In genomic region chr6:120916074-120916971, GRCm38 (mm10) we compare ENCODE assay signal across 8 mouse cellular contexts. TPM values are rescaled to one million over a fixed set of nuclear protein-coding genes. Genes with fewer than 3 reads are reported as not detected.
A peak's percentile ranks its signal among the peaks of the same experiment; 100 is the strongest.
DNase-seq lines count a peak whose midpoint lies in the region; ATAC-seq and TF ChIP-seq lines count a peak whose summit lies in the region.

Bid (minus strand) TSS chr6:120916853.

- no peaks in the 10 kb centered on the region for H3K36me3 ChIP-seq in heart, embryonic 14.5 days (ENCODE audit: control insufficient read depth, insufficient read depth, low read length)
- H3K36me3 ChIP-seq in liver, embryonic 11.5 days (ENCODE audit: control insufficient read depth, insufficient read depth, low read length) = no peaks in the 10 kb centered on the region
- H3K36me3 ChIP-seq in myocyte (ENCODE audit: control insufficient read depth, insufficient read depth) = no peaks in the 10 kb centered on the region
- no peaks in the 10 kb centered on the region for H3K36me3 ChIP-seq in splenic B cell, adult 2 months (ENCODE audit: control insufficient read depth, insufficient read depth, low read length, poor library complexity, severe bottlenecking)

- H3K4me1 ChIP-seq in heart, embryonic 14.5 days (ENCODE audit: control insufficient read depth in 2 of 2, insufficient read depth in 2 of 2, low read length in 2 of 2) = peaks cover 10 to 16% of the 10 kb centered on the region in 2 experiments
- peaks cover 45% of the 10 kb centered on the region for H3K4me1 ChIP-seq in liver, embryonic 11.5 days (replicated peaks; ENCODE audit: control insufficient read depth, insufficient read depth, low read length)

- H3K4me3 ChIP-seq in heart, embryonic 14.5 days (ENCODE audit: control insufficient read depth in 1 of 2, insufficient read depth in 1 of 2, low read depth in 1 of 2, low read length in 2 of 2) = peak within 1 kb of the TSS; percentile 48 to 50
- H3K4me3 ChIP-seq in liver, embryonic 11.5 days (ENCODE audit: low read depth, low read length) = peak within 1 kb of the TSS; percentile 84
- peak within 1 kb of the TSS; percentile 70 for H3K4me3 ChIP-seq in myocyte

- peak within 1 kb of the TSS; percentile 98 for H3K4me2 ChIP-seq in heart, embryonic 14.5 days (ENCODE audit: low read length)
- peak within 1 kb of the TSS; percentile 98 for H3K4me2 ChIP-seq in liver, embryonic 11.5 days
- H3K4me2 ChIP-seq in myocyte (ENCODE audit: low read depth) = peak within 1 kb of the TSS; percentile 94

- 1% methylated on average over 64 of the region's 67 CpGs for WGBS in heart, embryonic 14.5 days
- under 1% methylated on average over 67 of the region's 67 CpGs for WGBS in liver, embryonic 11.5 days

- peak within 1 kb of the TSS; percentile 12 for H3ac ChIP-seq in myocyte (ENCODE audit: control insufficient read depth, insufficient read length)

- H3K27ac ChIP-seq in heart, embryonic 14.5 days (replicated peaks in 1 of 2; ENCODE audit: control insufficient read depth in 1 of 2, insufficient read depth in 1 of 2, low read depth in 2 of 2, low read length in 2 of 2) = no peak within 1 kb of the TSS
- H3K27ac ChIP-seq in liver, embryonic 11.5 days (ENCODE audit: low read depth, low read length) = peak within 1 kb of the TSS; percentile 81

- peaks cover 3% of the 10 kb centered on the region; the same call in 1 of the 2 replicates for H3K9me3 ChIP-seq in heart, embryonic 14.5 days (ENCODE audit: control insufficient read depth, low read length)
- H3K9me3 ChIP-seq in liver, embryonic 11.5 days (ENCODE audit: control insufficient read depth, low read length) = no peaks in the 10 kb centered on the region

- peak; percentile 62 for TF ChIP-seq POLR2A in myocyte (IDR thresholded peaks at IDR 0.05; ENCODE audit: insufficient read length, low read depth)

- H3K27me3 ChIP-seq in heart, embryonic 14.5 days (ENCODE audit: control insufficient read depth, insufficient read depth, low read length) = peaks cover 5% of the 10 kb centered on the region; the same call in 1 of the 2 replicates
- H3K27me3 ChIP-seq in liver, embryonic 11.5 days (replicated peaks; ENCODE audit: control insufficient read depth, insufficient read depth, low read length) = no peaks in the 10 kb centered on the region
- H3K27me3 ChIP-seq in myocyte (ENCODE audit: control insufficient read depth, insufficient read depth, insufficient read length) = no peaks in the 10 kb centered on the region
- H3K27me3 ChIP-seq in splenic B cell, adult 2 months (ENCODE audit: control insufficient read depth, insufficient read depth, low read length, poor library complexity, severe bottlenecking) = no peaks in the 10 kb centered on the region

- ATAC-seq in CD4-positive, CD25-positive, alpha-beta regulatory T cell, adult 4 months = peak; percentile 85
- peak; percentile 90 for ATAC-seq in heart, embryonic 14.5 days (ENCODE audit: insufficient number of reproducible peaks, insufficient read depth, low FRiP score, low read depth)
- peak; percentile 84 for ATAC-seq in liver, embryonic 11.5 days (replicated peaks; ENCODE audit: low FRiP score)

- peak; percentile 40 for DNase-seq in brain, embryonic 18.5 days (ENCODE audit: low read depth, low spot score)
- peak; percentile 68 for DNase-seq in fibroblast of lung, adult 2 months (ENCODE audit: low read depth)
- DNase-seq in kidney, postnatal 10 days = peak; percentile 96
- peak; percentile 97 for DNase-seq in liver, embryonic 11.5 days (ENCODE audit: low spot score)
- peak; percentile 94 for DNase-seq in splenic B cell, adult 2 months (ENCODE audit: low read depth, low spot score)

- peaks cover 33% of the 10 kb centered on the region for H3K79me2 ChIP-seq in myocyte (ENCODE audit: control insufficient read depth, insufficient read depth)

- peak within 1 kb of the TSS; percentile 72 for H3K9ac ChIP-seq in heart, embryonic 14.5 days (ENCODE audit: low read length)
- peak within 1 kb of the TSS; percentile 74 for H3K9ac ChIP-seq in liver, embryonic 11.5 days (ENCODE audit: low read depth, low read length)

TF ChIP-seq in myocyte, 11 proteins besides CTCF, POLR2A, EP300 and RAD21:
- no peak for TF ChIP-seq SRF (IDR thresholded peaks at IDR 0.05; ENCODE audit: control insufficient read depth, insufficient read length, low read depth)
- TF ChIP-seq REST (IDR thresholded peaks at IDR 0.05; ENCODE audit: insufficient read depth, insufficient read length) = no peak
- peak; percentile 51 for TF ChIP-seq POLR2AphosphoS2 (IDR thresholded peaks at IDR 0.05; ENCODE audit: insufficient read length, low read depth)
- peak in 1 of 3 experiments; percentile 10 for TF ChIP-seq MYOG (IDR thresholded peaks at IDR 0.05; ENCODE audit: control insufficient read depth in 1 of 3, insufficient read depth in 1 of 3, insufficient read length in 2 of 3, low read depth in 2 of 3)
- TF ChIP-seq E2F4 (IDR thresholded peaks at IDR 0.05; ENCODE audit: insufficient read depth) = no peak

RNA-seq across cellular contexts. Expression of gene Bid, which starts in this region (rescaled TPM):
- 10 to 100 TPM; 51.9 to 73.2 TPM for polyA plus RNA-seq in CD4-positive, CD25-positive, alpha-beta regulatory T cell, adult 4 months (2017; shearing (Covaris generic))
- 8.0 and 9.1 TPM in 2 replicates for polyA plus RNA-seq in heart, embryonic 14.5 days (2014; fragmentation: Nextera tagmentation; extraction: Ambion mirVana)
- polyA plus RNA-seq in liver, embryonic 11.5 days (2014; fragmentation: Nextera tagmentation; extraction: Ambion mirVana) = 48.2 and 51.5 TPM in 2 replicates
- polyA plus RNA-seq in myocyte (2012; fragmentation: generic; extraction: Trizol) = 34.3 TPM

Comparison
In these comparisons a context has a peak if more than half of its experiments do, and no peak if none do; other contexts are left out.
1. DNase-seq: peak in every context shown above with its lines; median percentile 97 in liver, embryonic 11.5 days; 96 in kidney, postnatal 10 days; 94 in splenic B cell, adult 2 months; 68 in fibroblast of lung, adult 2 months; 40 in brain, embryonic 18.5 days.